Mouse (Mus musculus): ENCODE results near the gene Atg10. TPM values are rescaled to one million over a fixed set of nuclear protein-coding genes. Genes with fewer than 3 reads are reported as not detected.

The Atg10 gene
- polyA plus RNA-seq, 1 experiment, result 12.1 TPM

GRCm38 (mm10) chr13:91178428-91179160 lies 45.2 kb downstream of the Atg10 start:
- no peak for DNase-seq (ENCODE audit: extremely low spot score in 1 of 2, low spot score in 1 of 2)

DNA sequence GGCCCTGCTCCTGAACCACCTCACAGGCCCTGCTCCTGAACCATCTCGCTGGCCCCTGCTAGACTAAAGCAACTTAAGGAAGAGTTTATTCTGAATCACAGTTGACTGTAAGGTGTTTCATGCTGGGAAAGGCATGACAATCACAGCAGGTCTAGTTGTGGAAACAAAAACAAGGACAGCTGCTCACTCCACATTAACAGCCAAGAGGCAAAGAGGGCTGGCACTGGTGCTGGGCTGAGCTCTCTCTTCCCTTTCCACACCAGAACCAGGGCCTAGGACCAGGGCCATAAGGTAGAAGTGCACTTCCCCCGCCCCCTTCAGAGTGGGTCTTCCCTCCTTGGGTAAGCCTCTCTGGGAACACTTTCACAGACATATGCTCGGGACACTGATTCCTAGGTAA lies 48.4 kb downstream of the Atg10 start:
- no peak for DNase-seq (ENCODE audit: extremely low spot score in 1 of 2, low spot score in 1 of 2)

GRCm38 (mm10) chr13:91171766-91172491 lies 51.8 kb downstream of the Atg10 start:
- no peak for DNase-seq (ENCODE audit: extremely low spot score in 1 of 2, low spot score in 1 of 2)

DNA sequence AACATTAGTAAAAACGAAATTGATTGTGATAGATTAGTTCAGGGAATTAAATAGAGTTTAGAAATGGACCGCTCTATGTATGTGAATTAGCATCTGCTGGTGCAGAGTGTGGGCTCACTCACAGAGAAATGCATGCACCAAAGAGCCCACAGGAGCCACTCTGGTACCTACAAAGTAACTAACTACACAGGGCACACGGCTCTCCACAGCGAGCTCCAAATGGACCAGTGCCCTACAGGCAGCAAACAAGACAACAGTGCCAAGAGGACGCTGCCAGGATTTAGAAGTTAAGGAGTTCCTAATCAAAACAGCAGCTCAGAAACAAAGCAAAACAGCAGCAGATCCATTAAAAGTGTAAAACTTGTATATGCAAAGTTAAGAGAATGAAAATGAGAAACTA lies 52.6 kb downstream of the Atg10 start:
- DNase-seq (ENCODE audit: extremely low spot score in 1 of 2, low spot score in 1 of 2), result no peak

DNA sequence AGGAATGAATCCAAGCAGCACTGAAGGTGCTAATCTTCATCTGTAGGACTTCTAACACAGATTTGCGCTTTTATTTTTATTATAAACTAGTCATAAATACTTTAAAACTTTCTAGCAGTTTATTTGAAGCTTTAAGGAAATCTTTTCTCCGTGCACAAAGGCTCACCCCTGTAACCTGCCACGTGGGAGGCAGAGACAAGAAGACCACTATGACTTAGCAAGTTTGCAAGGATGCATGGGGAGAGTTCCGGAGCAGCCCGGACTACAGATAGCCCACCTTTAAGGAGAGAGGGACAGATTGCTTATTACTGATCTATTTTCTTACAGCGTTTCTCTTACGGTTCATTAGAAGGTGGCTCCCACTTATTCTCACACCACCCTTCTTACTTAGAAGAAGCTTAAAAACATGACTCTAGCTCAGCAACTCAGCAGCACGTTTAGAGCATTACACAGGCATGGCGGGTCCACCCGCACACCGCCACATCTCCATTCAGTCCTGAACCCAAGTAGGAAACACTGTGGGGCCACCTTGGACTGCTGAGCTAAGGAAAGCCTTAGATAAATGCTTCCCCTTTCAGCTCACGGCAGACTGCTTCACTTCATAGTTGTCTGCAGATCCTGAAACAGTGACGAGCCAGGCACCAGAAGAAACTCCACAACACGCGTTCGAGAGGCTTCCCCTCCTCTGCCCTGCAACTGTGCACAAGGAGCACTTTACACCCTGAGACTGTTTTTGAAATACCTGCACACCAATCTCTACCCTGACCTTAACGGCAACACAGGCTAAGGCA lies 54.0 kb downstream of the Atg10 start:
- DNase-seq (ENCODE audit: extremely low spot score in 1 of 2, low spot score in 1 of 2), result no peak

- no peak for DNase-seq (ENCODE audit: extremely low spot score in 1 of 2, low spot score in 1 of 2)
These were observed 55.3 kb downstream of the Atg10 start for GRCm38 (mm10) chr13:91168486-91168885.

GRCm38 (mm10) chr13:91167561-91167960 lies 56.2 kb downstream of the Atg10 start:
- DNase-seq (ENCODE audit: extremely low spot score in 1 of 2, low spot score in 1 of 2), result no peak

DNA sequence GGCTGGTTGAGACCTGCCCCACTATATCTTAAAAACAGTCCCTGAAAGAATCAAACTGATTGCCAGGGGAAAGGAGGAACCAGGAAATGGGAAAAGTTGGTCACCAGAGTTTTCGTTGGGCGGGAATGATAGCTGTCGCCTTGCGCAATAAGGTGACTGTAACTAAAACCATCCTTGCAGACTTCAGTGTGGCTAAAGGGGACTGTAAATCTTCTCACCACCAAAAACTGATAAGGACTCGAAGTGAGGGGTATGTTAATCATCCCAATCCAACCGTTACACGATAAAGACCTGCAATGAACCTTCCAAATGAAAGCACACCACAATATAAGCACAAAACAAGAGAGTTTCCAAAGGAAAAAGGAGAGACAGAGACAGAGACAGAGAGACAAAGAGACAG lies 57.5 kb downstream of the Atg10 start:
- DNase-seq (ENCODE audit: extremely low spot score in 1 of 2, low spot score in 1 of 2), result no peak

- DNase-seq (ENCODE audit: extremely low spot score in 1 of 2, low spot score in 1 of 2), result peak; percentile 32 to 78
These were observed 58.6 kb downstream of the Atg10 start for GRCm38 (mm10) chr13:91165200-91165599.

- DNase-seq (ENCODE audit: extremely low spot score in 1 of 2, low spot score in 1 of 2), result no peak
These were observed 60.5 kb downstream of the Atg10 start for GRCm38 (mm10) chr13:91163292-91163691.

DNA sequence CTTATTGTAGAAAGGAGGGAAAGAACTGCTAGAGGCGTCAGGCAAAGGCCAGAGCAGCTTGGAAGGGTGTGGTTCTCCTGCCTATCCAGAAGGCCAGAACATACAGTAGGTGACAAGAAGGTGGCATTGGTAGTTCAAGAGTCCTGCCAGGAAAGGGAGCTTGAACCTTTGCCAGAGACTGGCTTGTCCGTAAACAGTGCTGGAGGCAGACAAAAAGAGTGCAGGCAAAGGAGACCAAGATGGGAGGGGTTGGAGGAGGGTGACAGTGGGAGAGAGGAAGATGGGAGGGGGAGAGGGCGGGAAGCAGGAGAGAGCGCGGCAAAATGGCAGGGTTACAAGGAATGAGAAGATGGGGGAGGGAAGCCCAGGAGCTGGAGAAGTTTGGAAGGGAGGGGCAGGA lies 61.3 kb downstream of the Atg10 start:
- no peak for DNase-seq (ENCODE audit: extremely low spot score in 1 of 2, low spot score in 1 of 2)

GRCm38 (mm10) chr13:91160616-91161015 lies 63.2 kb downstream of the Atg10 start:
- no peak for DNase-seq (ENCODE audit: extremely low spot score in 1 of 2, low spot score in 1 of 2)

DNA sequence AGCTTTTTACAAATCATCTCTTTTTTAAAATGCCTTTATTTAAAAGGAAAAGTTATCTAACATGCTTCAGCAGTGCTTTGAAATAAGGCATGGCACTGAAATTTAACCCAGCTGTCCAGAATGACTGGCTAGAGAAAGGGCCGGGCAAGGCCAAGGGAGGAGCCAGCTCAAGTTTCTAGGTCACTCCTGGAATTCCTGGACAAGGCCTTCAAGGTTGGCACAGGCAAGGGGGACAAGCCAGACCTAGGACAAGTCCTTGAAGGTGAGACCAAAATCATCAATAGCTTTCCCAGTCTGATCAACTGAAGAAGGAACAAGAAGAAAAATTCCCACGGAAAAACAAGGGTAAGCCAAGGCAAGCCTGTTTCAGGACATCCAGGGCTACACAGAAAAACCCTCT lies 63.9 kb downstream of the Atg10 start:
- no peak for DNase-seq (ENCODE audit: extremely low spot score in 1 of 2, low spot score in 1 of 2)

DNA sequence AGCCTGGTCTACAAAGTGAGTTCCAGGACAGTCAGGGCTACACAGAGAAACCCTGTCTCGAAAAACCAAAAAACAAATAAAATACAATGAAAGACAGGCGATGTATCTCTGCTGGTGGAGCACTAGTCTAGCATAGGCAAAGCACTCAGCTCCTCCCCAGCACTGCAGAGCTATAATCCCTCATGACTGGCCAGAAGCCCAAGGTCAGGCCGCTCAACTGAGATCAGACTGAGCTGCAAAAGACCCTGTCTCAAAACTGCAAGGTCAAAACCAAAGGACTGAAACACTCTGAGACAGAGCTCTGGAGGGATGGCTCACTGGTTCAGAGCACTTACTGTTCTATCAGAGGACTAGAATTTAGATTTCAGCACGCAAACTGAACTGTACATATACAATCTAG lies 65.8 kb downstream of the Atg10 start:
- no peak for DNase-seq (ENCODE audit: extremely low spot score in 1 of 2, low spot score in 1 of 2)

- no peak for DNase-seq (ENCODE audit: extremely low spot score in 1 of 2, low spot score in 1 of 2)
These were observed 66.3 kb downstream of the Atg10 start for GRCm38 (mm10) chr13:91157429-91157828.

DNA sequence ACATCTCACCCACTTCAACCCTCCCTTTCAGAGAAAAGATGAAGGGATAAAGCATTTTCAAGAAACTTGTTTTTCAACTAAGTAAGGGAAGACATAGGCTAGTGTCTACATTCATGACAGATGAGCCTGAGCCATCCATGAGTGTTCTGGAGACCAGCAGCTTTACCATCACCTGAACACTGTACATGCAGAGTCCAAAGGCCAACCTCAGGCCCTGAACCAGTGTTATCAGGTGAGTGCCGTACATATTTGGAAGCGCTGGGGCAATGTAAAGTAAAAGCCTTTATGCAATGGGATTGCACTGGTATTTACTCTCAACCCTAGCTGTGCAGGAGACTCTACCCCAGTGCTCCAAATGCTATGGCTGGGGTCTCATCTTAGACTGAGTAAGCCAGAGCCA lies 66.8 kb downstream of the Atg10 start:
- DNase-seq (ENCODE audit: extremely low spot score in 1 of 2, low spot score in 1 of 2), result no peak

DNA sequence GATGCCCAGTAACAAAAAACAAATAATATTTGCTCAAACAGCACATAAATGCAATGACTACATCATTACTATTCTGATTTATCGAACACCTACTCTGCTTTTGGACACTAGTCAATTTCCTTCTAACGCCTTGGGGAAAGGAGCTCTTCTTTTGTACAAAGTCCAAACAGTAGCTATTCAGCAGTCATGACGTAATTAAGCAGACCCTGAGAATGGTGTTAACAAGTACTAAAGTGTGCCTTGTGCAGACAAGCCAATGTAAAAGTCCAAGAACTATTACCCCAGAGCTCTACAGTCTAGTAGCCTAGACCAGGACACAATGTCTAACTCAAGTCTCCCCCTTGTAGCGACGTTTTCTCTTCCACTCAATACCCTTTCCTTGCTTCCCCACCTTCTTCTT lies 67.5 kb downstream of the Atg10 start:
- no peak for DNase-seq (ENCODE audit: extremely low spot score in 1 of 2, low spot score in 1 of 2)

GRCm38 (mm10) chr13:91155429-91156207 lies 68.2 kb downstream of the Atg10 start:
- DNase-seq (ENCODE audit: extremely low spot score in 1 of 2, low spot score in 1 of 2), result no peak

DNA sequence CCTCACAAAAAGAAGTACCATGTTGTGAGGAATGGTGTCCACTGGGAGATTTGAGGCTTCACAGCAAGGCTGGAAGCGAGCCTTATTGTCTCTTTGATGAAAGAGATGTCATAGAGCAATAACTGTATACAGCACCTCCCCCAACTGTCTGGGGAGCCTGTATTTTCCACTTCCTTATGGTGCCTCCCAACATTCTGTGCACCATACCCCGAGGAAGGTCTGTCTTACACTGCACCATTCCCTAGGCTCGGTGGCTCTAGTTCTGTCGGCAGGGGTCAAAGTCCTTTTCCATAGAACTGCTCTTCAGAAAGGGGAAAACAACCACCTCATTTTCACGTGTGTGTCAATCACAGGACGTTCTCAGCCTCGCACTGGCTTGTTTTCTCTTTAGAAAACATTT lies 69.1 kb downstream of the Atg10 start:
- DNase-seq (ENCODE audit: extremely low spot score in 1 of 2, low spot score in 1 of 2), result no peak

DNA sequence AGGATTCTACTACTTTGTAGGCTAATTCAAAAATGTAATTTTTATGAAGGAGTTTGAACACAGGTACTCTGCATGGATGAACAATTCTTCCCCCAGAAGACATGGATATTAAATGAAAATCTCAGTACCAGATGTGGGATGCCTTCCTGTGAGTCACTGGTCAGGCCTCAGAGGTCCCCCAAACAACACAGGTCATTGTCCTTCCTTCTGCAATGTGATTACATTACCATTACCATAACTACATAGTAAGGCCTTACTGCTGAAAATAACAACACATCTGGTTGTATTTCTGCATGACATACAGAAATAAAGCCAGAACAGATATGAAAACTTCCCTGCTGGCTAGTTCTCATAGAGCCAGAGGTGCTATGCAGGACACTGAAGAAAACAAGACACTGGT lies 87.4 kb downstream of the Atg10 start:
- no peak for DNase-seq (ENCODE audit: extremely low spot score in 1 of 2, low spot score in 1 of 2)
